Mouse (Mus musculus): ENCODE results near the gene Ulk1.
"Not testable (repeated sequence)": the region's sequence is repeated elsewhere in the genome, so short reads cannot be mapped to it uniquely, and the experiment has no call there.

Ulk1 gene

DNA sequence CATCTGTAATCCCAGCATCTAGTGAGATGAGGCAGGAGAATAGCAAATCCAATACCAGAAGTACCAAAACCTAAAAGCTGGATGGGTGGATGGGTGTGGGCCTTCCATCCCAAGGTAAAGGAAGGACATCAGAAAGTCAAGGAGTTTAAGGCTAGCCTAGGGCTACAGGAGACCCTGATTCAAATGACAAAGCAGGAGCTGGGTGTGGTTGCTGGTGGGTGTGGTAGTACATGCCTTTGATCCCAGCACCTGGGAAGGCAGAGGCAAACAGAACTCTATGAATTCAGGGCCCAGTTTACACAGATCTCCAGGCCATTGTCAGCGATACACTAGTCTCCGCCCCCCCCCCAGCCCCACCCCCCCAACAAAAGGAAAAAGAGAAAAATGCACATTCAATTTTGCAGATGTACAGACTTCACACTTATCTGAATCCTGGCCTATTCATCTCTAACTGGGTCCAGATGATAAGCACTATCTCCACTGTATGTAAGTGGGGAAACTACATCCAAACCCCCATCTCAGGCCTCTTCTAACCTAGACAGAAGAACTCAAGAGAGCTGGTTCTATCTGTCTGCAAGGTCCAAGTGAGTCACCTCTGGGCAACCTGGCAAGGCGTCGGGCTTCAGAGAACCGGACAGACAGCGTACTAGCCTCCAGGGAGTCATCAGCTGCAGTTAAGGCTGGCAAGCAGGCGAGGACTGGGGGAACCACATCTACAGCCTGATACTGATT is 5.7 kb downstream of the Ulk1 start:
- no peak for DNase-seq (ENCODE audit: low read depth, low spot score)

DNA sequence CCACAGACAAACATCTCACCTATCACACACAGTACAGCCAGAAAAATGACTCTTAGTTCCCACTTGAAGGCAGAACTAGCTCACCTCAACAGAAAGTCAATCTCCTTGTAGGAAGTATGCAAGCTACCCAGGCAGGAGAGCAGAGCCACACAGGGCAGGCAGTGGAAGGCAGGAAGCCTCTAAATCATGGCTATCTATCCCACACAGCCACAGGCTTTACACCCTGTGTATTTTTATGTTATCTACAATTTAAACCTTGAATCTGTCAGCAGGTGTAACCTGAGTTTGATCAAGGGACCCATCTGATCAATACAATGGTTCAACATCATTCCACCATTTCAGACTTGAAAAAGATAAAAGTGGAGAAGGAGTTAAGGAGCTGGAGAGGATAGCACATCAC is 7.1 kb downstream of the Ulk1 start:
- DNase-seq (ENCODE audit: low read depth, low spot score), result no peak

DNA sequence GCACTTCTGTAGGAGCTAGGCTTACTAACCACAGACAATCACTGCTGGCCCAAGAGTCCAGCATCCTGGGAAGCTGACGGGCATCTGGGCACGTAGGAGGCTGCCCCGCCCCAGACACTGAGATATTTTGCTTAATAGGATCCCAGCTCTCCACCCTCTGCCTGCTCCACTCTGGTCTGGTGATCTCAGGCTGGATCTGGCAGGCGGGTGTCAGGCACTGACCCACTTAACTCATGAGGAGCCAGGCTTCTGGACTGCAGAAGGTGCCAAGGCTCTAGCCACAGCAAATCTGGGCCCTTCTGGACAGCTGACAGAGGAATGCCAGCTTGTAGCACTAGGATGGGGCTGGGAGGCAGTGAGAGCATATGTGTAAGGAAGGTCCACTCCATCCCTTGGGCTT is 7.7 kb downstream of the Ulk1 start:
- peak; percentile 32 for DNase-seq (ENCODE audit: low read depth, low spot score)

DNA sequence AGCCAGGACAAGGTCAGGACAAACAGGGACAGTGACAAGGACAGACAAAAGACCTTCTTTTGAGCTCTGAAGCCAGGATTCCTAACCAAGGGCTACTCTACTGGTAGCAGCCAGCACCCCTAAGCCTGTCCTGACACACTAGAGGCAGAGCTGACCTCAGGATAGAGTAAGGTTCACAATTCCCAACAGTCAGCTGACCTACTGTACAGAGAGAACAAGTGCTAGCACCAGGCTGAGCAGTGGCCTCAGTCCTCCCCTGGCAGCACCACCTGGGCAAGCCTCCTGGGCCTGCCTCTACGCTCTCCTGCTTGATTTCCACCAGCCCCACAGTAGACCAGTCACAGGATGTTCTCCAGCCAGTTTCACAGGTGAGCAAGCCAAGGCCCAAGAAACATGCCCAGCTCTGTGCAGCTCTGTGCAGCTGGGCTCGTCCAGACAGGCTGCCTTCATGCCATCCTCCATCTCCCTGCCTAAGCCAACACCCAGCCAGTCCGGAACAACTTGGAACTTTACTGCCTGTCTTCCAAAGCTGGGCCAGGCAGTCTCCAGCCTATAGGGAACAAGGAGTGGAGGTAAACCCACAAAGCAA is 8.8 kb downstream of the Ulk1 start:
- DNase-seq (ENCODE audit: low read depth, low spot score), result no peak

DNA sequence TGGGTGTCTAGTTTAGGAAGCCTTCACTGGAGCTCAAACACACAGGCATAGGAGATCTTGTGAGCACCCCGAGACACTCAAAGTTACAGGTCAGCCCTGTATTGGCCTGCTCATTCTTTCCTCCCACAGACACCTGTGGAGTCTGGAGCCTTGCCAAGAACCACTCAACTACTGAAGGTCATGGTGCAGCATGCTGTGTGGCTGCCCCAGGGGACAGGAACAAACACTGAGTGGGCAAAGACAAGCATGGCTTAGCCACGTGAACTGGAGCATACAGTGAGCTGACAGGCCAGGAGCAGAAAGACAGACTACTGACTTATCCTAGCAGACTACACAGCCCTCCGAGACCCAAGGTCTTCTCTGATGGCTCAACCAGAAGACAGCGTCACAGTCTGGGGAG is 12.2 kb downstream of the Ulk1 start:
- DNase-seq (ENCODE audit: low read depth, low spot score), result no peak

DNA sequence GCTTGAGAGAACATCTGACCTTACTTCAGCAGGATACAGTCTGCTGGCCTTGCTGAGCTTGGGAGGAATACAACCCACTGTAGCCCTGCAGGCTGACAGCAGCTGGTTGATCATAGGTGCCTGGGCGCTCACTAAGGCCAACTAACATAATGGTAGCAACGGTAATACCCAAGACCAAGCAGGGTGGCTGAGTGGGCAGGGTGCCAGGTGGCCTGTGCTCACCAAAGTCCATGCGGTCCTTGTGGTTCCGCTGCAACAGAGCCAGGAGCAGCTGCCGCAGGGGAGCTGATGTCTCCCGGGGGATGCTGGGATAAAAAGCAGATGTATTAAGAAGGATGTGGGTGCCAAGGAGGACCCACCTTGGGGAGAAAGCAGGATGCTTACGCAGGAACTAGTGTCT is 15.5 kb downstream of the Ulk1 start:
- DNase-seq (ENCODE audit: low read depth, low spot score), result no peak

DNA sequence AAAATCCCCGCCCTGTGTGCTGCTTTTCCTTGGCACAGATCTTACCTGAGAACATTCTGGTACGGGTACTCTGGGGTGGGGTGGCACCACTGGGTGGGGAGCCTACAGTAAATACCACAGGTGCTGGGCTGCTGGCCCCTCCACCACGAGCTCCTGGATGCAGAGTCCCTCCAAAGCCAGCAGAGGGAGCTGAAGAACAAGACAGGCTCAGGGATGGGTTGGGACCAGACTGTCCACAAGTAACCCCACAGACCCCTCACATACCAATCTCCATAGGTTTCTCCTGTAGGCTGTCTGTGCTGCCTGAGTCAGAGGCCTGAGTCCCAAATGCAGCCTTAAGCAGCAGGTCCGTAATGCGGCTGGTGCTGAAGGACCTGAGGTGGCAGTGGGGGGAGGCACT is 21.2 kb downstream of the Ulk1 start:
- DNase-seq (ENCODE audit: low read depth, low spot score), result no peak

DNA sequence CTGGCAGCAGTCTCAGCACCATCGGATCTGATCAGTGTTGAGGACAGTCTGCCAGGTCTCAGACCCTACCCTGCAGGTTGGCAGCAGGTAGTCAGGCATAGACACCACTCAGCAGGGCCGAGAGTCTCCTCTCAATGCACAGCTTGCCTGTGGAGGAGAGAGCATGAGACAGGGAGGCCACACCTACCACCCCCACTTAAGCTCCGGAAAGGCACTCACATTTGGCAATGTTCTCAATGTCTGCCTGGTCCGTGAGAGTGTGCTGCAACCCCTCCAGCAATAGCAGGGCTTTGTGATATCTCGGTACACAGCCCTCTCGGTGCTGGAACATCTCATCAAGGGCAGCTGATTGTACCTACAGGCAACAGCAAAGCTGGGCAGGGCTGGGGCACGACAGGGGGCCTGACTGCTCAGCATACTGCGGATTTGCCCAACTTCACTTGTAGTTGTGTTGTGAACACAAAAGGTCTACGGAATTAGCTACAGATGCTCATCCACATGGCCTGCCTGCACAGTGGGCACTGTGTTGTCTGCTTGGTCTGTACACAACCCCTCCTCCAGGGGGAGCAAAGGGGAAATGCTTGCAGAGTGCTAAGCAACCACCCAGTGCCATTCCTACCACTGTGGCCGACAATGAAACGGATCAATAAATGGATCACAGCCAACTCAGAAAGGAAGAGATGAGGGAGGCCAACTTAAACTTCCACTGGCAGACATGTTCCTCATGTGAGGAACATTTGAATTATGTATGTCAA is 23.6 kb downstream of the Ulk1 start:
- DNase-seq (ENCODE audit: low read depth, low spot score), result no peak

DNA sequence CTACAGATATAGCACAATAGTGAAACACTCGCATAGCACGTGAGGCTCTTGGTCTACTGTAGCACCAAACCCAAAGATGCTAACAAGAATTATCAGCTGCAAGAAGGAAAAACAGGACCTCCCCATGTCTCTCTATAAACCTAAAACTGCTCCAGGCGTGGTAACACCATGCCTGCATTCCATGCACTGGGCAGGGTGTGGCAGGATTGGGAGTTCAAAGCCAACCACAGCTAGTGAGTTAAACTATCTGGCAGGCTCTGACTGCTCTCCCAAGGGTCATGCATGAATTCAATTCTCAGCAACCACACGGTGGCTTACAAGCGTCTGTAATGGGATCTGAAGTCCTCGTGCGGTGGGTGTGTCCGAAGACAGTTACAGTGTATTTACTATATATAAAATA is 26.7 kb downstream of the Ulk1 start:
- no peak for DNase-seq (ENCODE audit: low read depth, low spot score)

DNA sequence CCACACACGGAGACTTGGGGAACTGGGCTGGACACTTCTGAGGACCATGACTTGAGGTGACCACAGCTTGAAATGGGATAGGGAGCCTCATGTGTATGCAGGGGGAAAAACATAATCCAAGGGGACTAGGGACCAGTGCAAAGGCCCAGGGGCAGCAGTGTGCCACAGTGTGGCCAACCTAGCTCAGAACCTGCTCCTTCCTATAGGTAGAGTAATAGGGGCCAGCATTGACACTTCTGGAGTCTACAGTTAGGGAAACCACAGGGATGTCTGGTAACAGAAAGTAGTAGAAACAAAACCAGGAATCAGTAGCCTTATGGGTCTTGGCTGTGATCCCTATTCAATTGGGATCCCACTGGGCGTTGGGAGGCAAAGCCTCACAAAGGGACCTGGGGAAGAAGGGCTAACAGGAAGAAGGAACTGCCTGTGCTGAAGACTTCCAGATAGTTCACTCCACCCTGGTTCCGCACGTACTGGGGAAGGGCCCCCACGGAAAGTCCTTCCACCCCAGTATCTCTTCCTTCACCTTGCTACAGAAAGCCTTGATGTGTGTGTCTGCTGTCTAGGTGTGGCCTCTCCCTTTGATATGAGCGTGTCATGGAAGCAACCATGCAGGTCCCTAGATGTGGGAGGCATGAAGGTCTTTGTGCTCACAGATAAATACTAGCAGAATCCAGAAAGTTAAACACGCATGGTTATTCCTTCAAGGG is 28.2 kb downstream of the Ulk1 start:
- DNase-seq (ENCODE audit: low read depth, low spot score), result no peak

DNA sequence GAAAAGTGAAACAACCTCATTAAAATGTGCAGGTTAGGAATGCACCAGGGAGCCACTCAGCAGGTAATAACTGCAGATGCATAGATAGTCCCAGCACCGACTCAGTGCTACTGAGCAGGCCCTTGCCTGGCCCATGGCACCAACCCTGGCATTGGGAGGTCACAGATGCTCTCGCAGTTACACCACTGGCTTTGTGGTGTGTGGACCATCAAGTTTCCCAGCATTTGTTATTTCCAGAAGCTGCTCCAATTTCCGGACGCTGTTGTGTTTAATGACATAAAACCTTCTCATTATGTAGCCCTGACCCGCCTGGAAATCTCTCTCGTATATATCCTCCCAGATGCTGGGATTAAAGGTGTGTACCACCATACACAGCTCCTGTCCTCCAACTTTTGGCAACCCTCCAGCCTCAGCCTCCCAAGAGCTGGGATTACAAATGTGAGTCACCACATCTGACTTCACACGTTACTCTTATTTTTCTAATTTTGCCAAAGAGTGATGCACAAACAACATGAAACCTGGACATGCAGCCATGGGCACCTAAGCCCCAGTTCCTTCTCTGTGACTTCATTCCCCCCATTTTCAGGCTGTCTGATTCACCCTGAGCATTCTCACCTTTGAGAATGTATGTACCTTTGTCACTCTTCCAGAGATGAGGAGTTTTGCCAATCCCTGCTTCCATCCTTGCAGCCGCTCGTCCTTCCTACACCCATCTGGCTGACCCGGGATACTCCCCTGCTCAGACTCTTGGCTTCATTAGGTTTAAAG is 29.0 kb downstream of the Ulk1 start:
- no peak for DNase-seq (ENCODE audit: low read depth, low spot score)

DNA sequence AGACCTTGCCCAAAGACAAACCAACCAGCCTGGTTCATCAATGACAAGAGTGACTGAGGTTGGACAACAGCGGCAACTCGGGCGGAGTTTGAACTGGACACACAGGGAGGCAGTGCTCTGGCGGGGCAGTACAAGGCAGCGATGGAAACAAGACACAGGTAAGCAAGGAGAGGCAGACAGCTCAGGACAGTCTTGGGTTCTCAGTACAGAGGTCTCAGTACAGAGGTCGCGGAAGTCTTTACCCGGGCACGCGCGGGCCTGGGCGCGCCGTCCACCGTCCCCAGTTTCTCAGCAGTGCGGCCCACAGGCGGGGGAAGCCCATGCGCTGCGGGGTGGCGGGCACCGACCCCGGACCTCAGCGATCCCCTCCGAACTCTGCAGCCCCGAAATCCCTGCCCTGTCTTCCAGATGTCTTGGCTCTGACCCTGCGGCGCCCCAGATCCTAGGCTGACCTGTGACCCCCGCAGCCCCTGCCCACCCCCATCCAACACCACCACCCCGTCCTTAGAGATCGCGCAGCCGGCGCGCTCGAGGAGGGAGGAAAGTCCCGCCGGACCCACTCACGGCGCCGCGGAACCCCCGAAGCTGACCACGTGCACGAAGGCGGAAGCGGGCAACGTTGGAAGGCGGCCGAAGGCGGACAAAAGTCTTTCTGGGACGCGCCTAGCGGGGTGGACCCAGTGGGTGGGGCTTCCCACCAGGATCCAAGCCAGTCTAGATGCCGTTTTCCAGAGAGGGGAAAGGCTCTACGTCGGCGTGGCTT is 29.7 kb downstream of the Ulk1 start, which contains the start of gene Pus1:
Gene Pus1, minus strand, starts transcription at position 662 of the 763 bp plus-strand sequence.
- peak; percentile 78 for DNase-seq (ENCODE audit: low read depth, low spot score)

DNA sequence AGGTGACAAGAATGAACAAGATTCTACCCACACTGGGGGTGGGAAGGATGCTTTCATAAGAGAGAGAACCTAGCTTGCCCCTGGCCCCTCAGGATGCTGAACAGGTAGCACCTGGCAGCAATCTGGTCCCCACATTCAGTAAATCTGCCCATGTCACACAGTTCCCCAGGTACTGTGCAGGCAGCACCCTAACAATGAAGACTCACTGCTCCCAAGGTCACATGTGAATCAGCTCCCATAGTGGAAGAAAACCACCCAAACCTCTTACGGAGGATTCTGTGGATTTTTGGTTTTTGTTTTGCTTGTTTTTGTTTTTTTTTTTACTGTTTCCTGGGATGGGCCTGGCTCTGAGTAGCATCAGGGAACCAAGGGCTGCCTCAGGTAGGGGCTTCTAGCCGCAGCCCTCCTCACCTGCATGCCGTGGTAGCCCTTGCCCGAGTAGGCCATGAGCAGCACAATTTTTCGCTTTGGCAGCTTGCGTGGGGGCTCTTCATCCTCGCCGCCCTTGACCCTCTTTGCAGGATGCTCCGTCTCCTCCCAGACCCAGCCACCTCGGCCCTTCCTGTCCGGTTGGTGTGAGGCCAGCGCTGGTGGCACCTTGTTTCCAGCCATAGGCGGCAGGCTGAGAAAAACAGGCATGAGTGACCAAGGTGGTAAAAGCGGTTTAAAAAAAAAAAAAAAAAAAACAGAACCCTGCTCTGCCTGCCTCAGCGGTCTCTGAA is 30.5 kb downstream of the Ulk1 start:
- DNase-seq (ENCODE audit: low read depth, low spot score), result no peak

DNA sequence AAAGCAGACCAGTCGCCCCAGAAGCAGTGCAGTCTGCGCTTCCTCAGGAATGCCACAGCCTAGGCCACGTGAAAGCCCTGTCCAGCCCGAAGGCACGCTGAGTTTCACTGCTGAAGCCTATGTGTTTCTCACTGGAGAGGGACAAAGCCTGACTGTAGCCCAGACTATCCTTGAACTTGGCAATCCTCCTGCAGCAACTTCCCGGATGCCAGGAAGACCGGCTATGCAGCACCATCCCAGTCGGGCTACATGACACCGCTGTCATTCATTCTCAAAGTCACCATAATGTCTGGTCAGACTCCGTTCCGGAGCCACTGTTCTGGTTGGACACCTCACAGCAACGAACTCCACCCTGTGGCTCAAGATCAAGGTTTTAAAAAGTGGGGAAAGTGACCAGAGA is 31.6 kb downstream of the Ulk1 start:
- DNase-seq (ENCODE audit: low read depth, low spot score), result no peak

DNA sequence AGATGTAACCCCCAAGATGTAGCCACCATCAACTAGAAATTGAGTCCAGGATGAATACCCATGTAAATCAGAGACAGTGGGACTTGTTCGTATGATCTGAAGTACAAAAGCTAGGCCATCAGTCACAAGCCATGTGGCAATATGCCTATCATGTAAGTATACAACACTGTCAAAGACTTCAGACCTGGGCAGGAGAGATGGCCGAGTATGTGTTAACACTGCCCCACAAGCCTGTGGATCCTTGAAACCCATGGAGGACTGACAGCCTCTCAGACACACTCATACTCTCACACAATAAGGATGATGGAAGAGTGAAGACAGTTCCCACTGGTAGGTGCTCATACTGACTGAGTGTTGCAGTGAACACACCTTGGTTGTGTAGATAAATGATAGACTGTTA is 33.8 kb downstream of the Ulk1 start:
- DNase-seq (ENCODE audit: low read depth, low spot score), result no peak

DNA sequence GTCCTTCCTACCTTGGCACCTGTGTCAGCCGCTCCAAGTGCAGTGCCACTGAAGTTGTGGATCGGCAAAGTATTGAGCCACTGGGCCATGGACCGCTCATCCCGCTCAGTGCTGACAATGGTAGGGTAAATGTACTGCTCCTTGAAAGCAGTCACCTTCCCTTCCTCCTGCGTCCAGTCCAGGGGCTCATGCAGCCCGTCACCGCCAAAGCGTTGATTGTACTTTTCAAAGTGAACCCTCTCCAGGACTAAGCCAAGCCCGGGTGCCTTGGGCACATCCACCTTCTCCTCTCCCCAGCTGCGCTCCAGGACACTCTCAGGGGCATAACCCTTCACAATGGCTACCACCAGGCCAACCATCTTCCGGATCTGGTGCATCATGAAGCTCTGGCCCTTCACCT is 35.4 kb downstream of the Ulk1 start:
- DNase-seq (ENCODE audit: low read depth, low spot score), result no peak

DNA sequence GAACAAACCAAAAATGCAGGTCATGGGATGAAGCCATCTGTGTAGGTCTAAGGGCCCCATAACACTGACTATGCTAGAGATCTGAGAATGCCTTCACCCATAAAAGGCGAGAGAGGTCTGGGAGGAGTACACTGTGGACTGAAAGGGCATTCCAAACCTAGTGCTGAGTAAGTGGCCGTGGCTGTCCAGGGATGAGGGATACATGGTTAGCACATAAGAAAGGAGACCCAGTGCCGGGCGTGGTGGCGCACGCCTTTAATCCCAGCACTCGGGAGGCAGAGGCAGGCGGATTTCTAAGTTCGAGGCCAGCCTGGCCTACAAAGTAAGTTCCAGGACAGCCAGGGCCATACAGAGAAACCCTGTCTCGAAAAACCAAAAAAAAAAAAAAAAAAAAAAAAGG is 37.0 kb downstream of the Ulk1 start:
- DNase-seq (ENCODE audit: low read depth, low spot score), result not testable (repeated sequence)

DNA sequence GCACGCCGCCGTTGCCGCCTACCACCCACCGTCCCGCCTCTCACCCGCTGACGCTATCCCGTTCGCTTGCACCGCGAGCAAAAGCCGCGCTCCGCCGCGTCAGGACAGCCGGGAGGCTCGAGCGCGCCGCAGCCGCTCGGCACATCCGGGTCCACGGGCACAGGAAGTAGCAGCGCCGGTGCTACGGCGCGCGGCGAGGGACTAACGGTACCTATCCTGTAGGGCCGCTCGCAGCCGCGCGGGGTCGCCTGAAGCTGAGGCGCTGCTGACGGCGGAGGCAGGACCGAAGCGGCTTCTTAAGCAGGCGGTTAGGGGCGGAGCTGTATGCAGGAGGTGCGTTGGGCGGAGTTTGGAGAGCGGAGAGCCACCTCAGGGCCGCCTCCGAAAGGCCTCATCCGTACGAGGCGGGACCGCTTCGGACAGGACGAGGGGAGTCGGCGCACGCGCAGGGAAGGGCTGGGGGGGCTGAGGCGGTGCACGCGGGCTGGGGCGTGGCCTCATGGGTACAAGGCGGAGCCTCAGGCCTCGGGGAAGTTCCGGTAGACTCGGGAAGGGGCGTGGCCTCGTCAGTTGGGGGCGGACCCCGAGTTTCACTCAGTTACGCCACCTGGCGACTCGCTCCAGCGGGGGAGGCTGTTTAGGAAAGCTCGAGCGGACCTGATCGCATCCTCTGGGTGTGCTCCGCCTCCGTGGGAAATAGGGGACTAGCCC is 39.3 kb downstream of the Ulk1 start, which contains the start of gene Ep400:
Gene Ep400, minus strand, starts transcription at position 270 of the 711 bp plus-strand sequence.
- DNase-seq (ENCODE audit: low read depth, low spot score), result peak; percentile 100

DNA sequence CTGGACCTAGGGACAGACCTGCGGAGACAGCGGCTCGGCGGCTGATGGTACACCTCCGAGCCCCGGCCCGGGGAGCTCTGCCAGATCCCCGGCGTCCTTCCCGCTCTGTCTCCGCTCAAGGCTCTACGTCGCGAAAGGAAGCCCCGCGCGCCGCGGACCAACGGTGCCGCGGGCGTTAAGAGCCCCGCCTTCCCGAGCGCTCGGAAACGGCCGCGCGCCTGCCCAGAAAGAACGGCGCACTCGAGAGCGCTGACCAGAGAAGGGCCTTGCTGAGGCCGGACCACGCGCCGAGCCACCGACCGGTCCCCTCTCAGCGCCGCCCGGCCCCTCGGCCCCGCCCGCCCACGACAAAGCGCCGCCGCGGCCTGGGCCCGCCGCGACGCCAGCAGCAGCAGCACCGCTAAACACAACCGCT is 39.9 kb downstream of the Ulk1 start:
- DNase-seq (ENCODE audit: low read depth, low spot score), result no peak
